Mouse (Mus musculus): ENCODE data around the gene Cdc42bpb. TPM values are rescaled to one million over a fixed set of nuclear protein-coding genes. Genes with fewer than 3 reads are reported as not detected.

Cdc42bpb gene
- polyA plus RNA-seq, 1 experiment from 2014 or later, result 29.3 TPM

- 54% methylated on average over 5 of the region's 5 CpGs for WGBS
- no peak for ATAC-seq (ENCODE audit: insufficient read depth, low FRiP score)
These were observed 19.5 kb upstream of the Cdc42bpb start for GRCm38 (mm10) chr12:111396997-111397396.

GRCm38 (mm10) chr12:111394008-111394407, 16.5 kb upstream of the Cdc42bpb start:
- no peak overlapping the region for H3K4me3 ChIP-seq (replicated peaks; ENCODE audit: low read length)
- H3K4me2 ChIP-seq (ENCODE audit: low read depth, low read length), result no peak overlapping the region
- 82% methylated on average over 6 of the region's 6 CpGs for WGBS
- no peak overlapping the region for H3K27ac ChIP-seq (ENCODE audit: low read length)
- no peaks in the 10 kb centered on the region for H3K27me3 ChIP-seq (ENCODE audit: control insufficient read depth, insufficient read depth, low read length)
- H3K9me3 ChIP-seq (replicated peaks; ENCODE audit: control insufficient read depth, low read length), result no peaks in the 10 kb centered on the region
- H3K9ac ChIP-seq (ENCODE audit: low read length), result no peak overlapping the region
- H3K4me1 ChIP-seq (ENCODE audit: control insufficient read depth, insufficient read depth, low read length), result no peaks in the 10 kb centered on the region
- no peak for ATAC-seq (ENCODE audit: insufficient read depth, low FRiP score)
- H3K36me3 ChIP-seq (ENCODE audit: control insufficient read depth, insufficient read depth, low read length), result no peaks in the 10 kb centered on the region

More at GRCm38 (mm10) chr12:111396997-111397396, 19.5 kb upstream of the Cdc42bpb start:
- Histone ChIP-seq H3K9ac (ENCODE audit: low read length) (no peak overlapping the region), H3K27me3 (ENCODE audit: control insufficient read depth, insufficient read depth, low read length) (no peaks in the 10 kb centered on the region), H3K9me3 (replicated peaks; ENCODE audit: control insufficient read depth, low read length) (no peaks in the 10 kb centered on the region), H3K4me1 (ENCODE audit: control insufficient read depth, insufficient read depth, low read length) (no peaks in the 10 kb centered on the region), H3K27ac (ENCODE audit: low read length) (no peak overlapping the region), H3K4me2 (ENCODE audit: low read depth, low read length) (no peak overlapping the region), H3K36me3 (ENCODE audit: control insufficient read depth, insufficient read depth, low read length) (no peaks in the 10 kb centered on the region), H3K4me3 (replicated peaks; ENCODE audit: low read length) (no peak overlapping the region)

- 0 out of 2 replicates have a peak, but pooled peaks cover 3% of the 10 kb centered on the region for H3K9me3 ChIP-seq (replicated peaks; ENCODE audit: control insufficient read depth, low read length)
- H3K27me3 ChIP-seq (ENCODE audit: control insufficient read depth, insufficient read depth, low read length), result no peaks in the 10 kb centered on the region
- 76% methylated on average over 4 of the region's 4 CpGs for WGBS
- H3K4me1 ChIP-seq (ENCODE audit: control insufficient read depth, insufficient read depth, low read length), result peaks cover 4% of the 10 kb centered on the region
- H3K9ac ChIP-seq (ENCODE audit: low read length), result no peak overlapping the region
- peak overlapping the region; percentile 65 for H3K27ac ChIP-seq (ENCODE audit: low read length)
- H3K4me3 ChIP-seq (replicated peaks; ENCODE audit: low read length), result no peak overlapping the region
- H3K36me3 ChIP-seq (ENCODE audit: control insufficient read depth, insufficient read depth, low read length), result no peaks in the 10 kb centered on the region
- H3K4me2 ChIP-seq (ENCODE audit: low read depth, low read length), result 0 out of 2 replicates have a peak overlapping the region, but pooled peaks have one; percentile 3
- ATAC-seq (ENCODE audit: insufficient read depth, low FRiP score), result peak; percentile 67
These were observed 9.6 kb upstream of the Cdc42bpb start for GRCm38 (mm10) chr12:111387146-111387545.

GRCm38 (mm10) chr12:111386642-111387120, 9.2 kb upstream of the Cdc42bpb start:
- Histone ChIP-seq H3K9ac (ENCODE audit: low read length) (no peak overlapping the region), H3K4me3 (replicated peaks; ENCODE audit: low read length) (no peak overlapping the region), H3K4me2 (ENCODE audit: low read depth, low read length) (0 out of 2 replicates have a peak overlapping the region, but pooled peaks have one; percentile 3), H3K36me3 (ENCODE audit: control insufficient read depth, insufficient read depth, low read length) (no peaks in the 10 kb centered on the region), H3K27ac (ENCODE audit: low read length) (peak overlapping the region; percentile 65), H3K9me3 (replicated peaks; ENCODE audit: control insufficient read depth, low read length) (0 out of 2 replicates have a peak, but pooled peaks cover 3% of the 10 kb centered on the region), H3K4me1 (ENCODE audit: control insufficient read depth, insufficient read depth, low read length) (peaks cover 4% of the 10 kb centered on the region), H3K27me3 (ENCODE audit: control insufficient read depth, insufficient read depth, low read length) (no peaks in the 10 kb centered on the region)
- 28% methylated on average over 8 of the region's 8 CpGs for WGBS
- peak; percentile 92 for ATAC-seq (ENCODE audit: insufficient read depth, low FRiP score)

- Histone ChIP-seq H3K4me1 (ENCODE audit: control insufficient read depth, insufficient read depth, low read length) (peaks cover 4% of the 10 kb centered on the region), H3K27ac (ENCODE audit: low read length) (peak overlapping the region; percentile 65), H3K4me3 (replicated peaks; ENCODE audit: low read length) (no peak overlapping the region), H3K9me3 (replicated peaks; ENCODE audit: control insufficient read depth, low read length) (0 out of 2 replicates have a peak, but pooled peaks cover 3% of the 10 kb centered on the region), H3K9ac (ENCODE audit: low read length) (no peak overlapping the region), H3K27me3 (ENCODE audit: control insufficient read depth, insufficient read depth, low read length) (no peaks in the 10 kb centered on the region), H3K36me3 (ENCODE audit: control insufficient read depth, insufficient read depth, low read length) (no peaks in the 10 kb centered on the region), H3K4me2 (ENCODE audit: low read depth, low read length) (no peak overlapping the region)
- WGBS, result 80% methylated on average over 13 of the region's 13 CpGs
- ATAC-seq (ENCODE audit: insufficient read depth, low FRiP score), result peak; percentile 61; the same call in 1 of the 2 replicates
These were observed 8.5 kb upstream of the Cdc42bpb start for GRCm38 (mm10) chr12:111385883-111386641.

GRCm38 (mm10) chr12:111378812-111379211, 1.3 kb upstream of the Cdc42bpb start:
- WGBS, result 72% methylated on average over 12 of the region's 12 CpGs
- peak overlapping the region; percentile 98; the same call in 1 of the 2 replicates for H3K9ac ChIP-seq (ENCODE audit: low read length)
- H3K4me1 ChIP-seq (ENCODE audit: control insufficient read depth, insufficient read depth, low read length), result peaks cover 30% of the 10 kb centered on the region
- no peaks in the 10 kb centered on the region for H3K27me3 ChIP-seq (ENCODE audit: control insufficient read depth, insufficient read depth, low read length)
- no peak for ATAC-seq (ENCODE audit: insufficient read depth, low FRiP score)
- no peaks in the 10 kb centered on the region for H3K9me3 ChIP-seq (replicated peaks; ENCODE audit: control insufficient read depth, low read length)
- peak overlapping the region; percentile 92 for H3K4me2 ChIP-seq (ENCODE audit: low read depth, low read length)
- no peaks in the 10 kb centered on the region for H3K36me3 ChIP-seq (ENCODE audit: control insufficient read depth, insufficient read depth, low read length)
- no peak overlapping the region for H3K27ac ChIP-seq (ENCODE audit: low read length)
- H3K4me3 ChIP-seq (replicated peaks; ENCODE audit: low read length), result no peak overlapping the region

GRCm38 (mm10) chr12:111377986-111378490, 520 bp upstream of the Cdc42bpb start:
- H3K36me3 ChIP-seq (ENCODE audit: control insufficient read depth, insufficient read depth, low read length), result no peaks in the 10 kb centered on the region
- peak overlapping the region; percentile 99 for H3K4me3 ChIP-seq (replicated peaks; ENCODE audit: low read length)
- peak; percentile 60 for ATAC-seq (ENCODE audit: insufficient read depth, low FRiP score)
- no peaks in the 10 kb centered on the region for H3K27me3 ChIP-seq (ENCODE audit: control insufficient read depth, insufficient read depth, low read length)
- H3K4me1 ChIP-seq (ENCODE audit: control insufficient read depth, insufficient read depth, low read length), result peaks cover 31% of the 10 kb centered on the region
- peak overlapping the region; percentile 92 for H3K4me2 ChIP-seq (ENCODE audit: low read depth, low read length)
- no peaks in the 10 kb centered on the region for H3K9me3 ChIP-seq (replicated peaks; ENCODE audit: control insufficient read depth, low read length)
- peak overlapping the region; percentile 98 for H3K9ac ChIP-seq (ENCODE audit: low read length)
- H3K27ac ChIP-seq (ENCODE audit: low read length), result peak overlapping the region; percentile 95
- WGBS, result under 1% methylated on average over 32 of the region's 32 CpGs

GRCm38 (mm10) chr12:111376826-111377331, 639 bp downstream of the Cdc42bpb start:
- WGBS, result under 1% methylated on average over 49 of the region's 49 CpGs
- Histone ChIP-seq H3K27ac (ENCODE audit: low read length) (peak overlapping the region; percentile 95), H3K9ac (ENCODE audit: low read length) (peak overlapping the region; percentile 98), H3K27me3 (ENCODE audit: control insufficient read depth, insufficient read depth, low read length) (no peaks in the 10 kb centered on the region), H3K4me2 (ENCODE audit: low read depth, low read length) (peak overlapping the region; percentile 92), H3K9me3 (replicated peaks; ENCODE audit: control insufficient read depth, low read length) (no peaks in the 10 kb centered on the region), H3K4me1 (ENCODE audit: control insufficient read depth, insufficient read depth, low read length) (peaks cover 31% of the 10 kb centered on the region), H3K4me3 (replicated peaks; ENCODE audit: low read length) (peak overlapping the region; percentile 99), H3K36me3 (ENCODE audit: control insufficient read depth, insufficient read depth, low read length) (no peaks in the 10 kb centered on the region)
- ATAC-seq (ENCODE audit: insufficient read depth, low FRiP score), result peak; percentile 15

- Histone ChIP-seq H3K4me1 (ENCODE audit: control insufficient read depth, insufficient read depth, low read length) (peaks cover 31% of the 10 kb centered on the region), H3K36me3 (ENCODE audit: control insufficient read depth, insufficient read depth, low read length) (no peaks in the 10 kb centered on the region), H3K9ac (ENCODE audit: low read length) (peak overlapping the region; percentile 98), H3K4me3 (replicated peaks; ENCODE audit: low read length) (peak overlapping the region; percentile 99), H3K4me2 (ENCODE audit: low read depth, low read length) (peak overlapping the region; percentile 92), H3K27ac (ENCODE audit: low read length) (peak overlapping the region; percentile 95), H3K9me3 (replicated peaks; ENCODE audit: control insufficient read depth, low read length) (no peaks in the 10 kb centered on the region), H3K27me3 (ENCODE audit: control insufficient read depth, insufficient read depth, low read length) (no peaks in the 10 kb centered on the region)
- ATAC-seq (ENCODE audit: insufficient read depth, low FRiP score), result no peak
- WGBS, result 12% methylated on average over 6 of the region's 6 CpGs
These were observed 1.5 kb downstream of the Cdc42bpb start for GRCm38 (mm10) chr12:111376053-111376452.

Data from stomach, embryonic 16.5 days (tissue).